Mouse (Mus musculus): ENCODE measurements around the gene AC161166.1.

Gene AC161166.1

GRCm38 (mm10) chr7:24512355-24512754 is at the start of gene AC161166.1:
Gene AC161166.1, minus strand, starts transcription at chr7:24512455.
- no peak for DNase-seq (ENCODE audit: low read depth)

GRCm38 (mm10) chr7:24561450-24561849 is 49.2 kb upstream of the AC161166.1 start:
- DNase-seq (ENCODE audit: low read depth): no peak

DNA sequence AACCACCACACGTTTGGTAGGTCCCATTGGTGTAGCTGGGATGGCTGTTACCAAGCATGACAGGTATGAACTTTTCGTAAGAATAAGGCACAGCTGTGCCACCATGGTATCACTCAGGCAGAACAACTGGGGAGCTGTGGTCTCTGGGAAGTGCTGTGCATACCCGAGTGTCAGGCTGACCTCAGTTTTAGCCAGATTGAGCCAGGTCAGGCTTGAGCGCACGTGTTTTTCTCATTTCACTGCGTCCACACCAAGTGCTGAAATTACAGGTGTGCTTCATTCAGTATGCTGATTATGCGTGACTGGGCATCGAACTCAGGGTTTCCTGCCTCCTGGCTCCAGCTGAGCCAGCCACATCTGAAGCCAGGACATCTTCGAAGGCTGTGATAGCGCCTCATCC is 43.5 kb upstream of the AC161166.1 start:
- DNase-seq (ENCODE audit: low read depth): no peak

- DNase-seq (ENCODE audit: low read depth): no peak
These were observed 39.9 kb upstream of the AC161166.1 start for GRCm38 (mm10) chr7:24551985-24552759.

GRCm38 (mm10) chr7:24547534-24548036 is 35.3 kb upstream of the AC161166.1 start:
- peak; percentile 13 for DNase-seq (ENCODE audit: low read depth)

- peak; percentile 99 for DNase-seq (ENCODE audit: low read depth)
These were observed 34.6 kb upstream of the AC161166.1 start for GRCm38 (mm10) chr7:24546634-24547389.

GRCm38 (mm10) chr7:24546068-24546614 is 33.9 kb upstream of the AC161166.1 start, which contains the start of the genes Pinlyp and Xrcc1:
Gene Pinlyp, minus strand, starts transcription at chr7:24546118.
Gene Xrcc1, plus strand, starts transcription at chr7:24546289.
- DNase-seq (ENCODE audit: low read depth): no peak

GRCm38 (mm10) chr7:24544506-24544905 is 32.3 kb upstream of the AC161166.1 start:
- DNase-seq (ENCODE audit: low read depth): peak; percentile 67

DNA sequence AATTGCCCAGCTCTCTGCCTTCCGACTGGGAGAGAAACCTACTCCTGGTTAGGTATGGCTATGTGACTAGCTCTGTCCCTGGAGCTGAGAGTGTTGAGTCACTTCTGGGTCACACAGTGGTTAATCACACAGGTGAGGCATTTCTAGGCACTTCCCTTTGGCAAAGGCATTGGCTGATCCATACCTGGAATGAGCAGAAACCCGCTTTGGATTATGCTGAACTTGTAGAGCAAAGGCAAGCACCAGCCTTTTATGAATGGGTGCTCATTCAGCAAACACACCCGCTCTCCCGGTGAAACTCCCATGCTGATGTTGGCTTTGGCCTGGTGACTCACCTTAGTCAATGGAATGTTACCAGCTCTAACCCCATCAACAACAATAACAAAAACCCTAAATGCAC is 27.4 kb upstream of the AC161166.1 start:
- no peak for DNase-seq (ENCODE audit: low read depth)

- no peak for DNase-seq (ENCODE audit: low read depth)
These were observed 26.4 kb upstream of the AC161166.1 start for GRCm38 (mm10) chr7:24538701-24539100.

DNA sequence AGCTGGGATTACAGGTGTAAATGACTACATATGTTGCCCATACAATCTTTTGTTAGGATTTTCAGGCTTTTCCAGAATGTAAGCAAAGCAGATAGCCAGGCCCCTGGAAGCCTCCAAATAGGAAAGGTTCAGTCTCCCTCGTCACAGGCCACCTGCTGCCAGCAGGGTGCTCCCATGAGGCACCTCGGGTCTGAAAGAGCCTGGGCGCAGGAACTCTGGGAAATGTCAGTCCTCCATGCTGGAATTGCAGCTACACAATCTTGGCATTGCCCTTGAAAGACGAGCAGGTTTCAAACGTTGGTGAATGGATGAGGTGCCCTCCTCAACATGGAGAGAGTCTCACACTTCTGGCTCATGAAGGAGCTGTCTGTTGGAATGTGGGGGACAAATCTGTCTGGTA is 25.9 kb upstream of the AC161166.1 start:
- DNase-seq (ENCODE audit: low read depth): no peak

- DNase-seq (ENCODE audit: low read depth): no peak
These were observed 25.3 kb upstream of the AC161166.1 start for GRCm38 (mm10) chr7:24537591-24537990.

- DNase-seq (ENCODE audit: low read depth): no peak
These were observed 24.8 kb upstream of the AC161166.1 start for GRCm38 (mm10) chr7:24537081-24537480.

- no peak for DNase-seq (ENCODE audit: low read depth)
These were observed 22.0 kb upstream of the AC161166.1 start for GRCm38 (mm10) chr7:24534301-24534700.

- DNase-seq (ENCODE audit: low read depth): no peak
These were observed 21.6 kb upstream of the AC161166.1 start for GRCm38 (mm10) chr7:24533806-24534205.

DNA sequence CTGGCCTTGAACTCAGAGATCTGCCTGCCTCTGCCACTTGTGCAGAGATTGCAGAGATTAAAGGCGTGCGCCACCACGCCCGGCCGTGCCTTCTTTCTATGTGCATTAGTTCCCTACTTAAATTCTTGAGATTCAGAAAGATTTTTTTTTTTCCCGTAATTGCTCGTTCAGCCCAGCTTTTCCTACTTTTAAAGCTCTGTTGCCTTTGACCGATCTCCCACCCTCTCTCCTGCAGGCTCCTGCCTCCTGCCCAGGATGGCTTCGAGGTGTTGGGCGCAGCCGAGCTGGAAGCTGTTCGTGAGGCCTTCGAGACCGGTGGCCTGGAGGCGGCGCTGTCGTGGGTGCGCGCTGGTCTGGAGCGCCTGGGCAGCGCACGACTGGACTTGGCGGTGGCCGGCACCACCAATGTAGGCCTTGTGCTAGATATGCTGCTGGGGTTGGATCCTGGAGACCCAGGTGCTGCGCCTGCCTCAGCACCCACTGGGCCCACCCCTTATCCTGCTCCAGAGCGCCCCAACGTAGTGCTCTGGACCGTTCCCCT is 20.8 kb upstream of the AC161166.1 start:
- DNase-seq (ENCODE audit: low read depth): no peak

GRCm38 (mm10) chr7:24531211-24531971 is 19.1 kb upstream of the AC161166.1 start:
- peak; percentile 72 for DNase-seq (ENCODE audit: low read depth)

GRCm38 (mm10) chr7:24530062-24530931 is 18.0 kb upstream of the AC161166.1 start, which contains the start of gene Irgq:
Gene Irgq, plus strand, starts transcription at chr7:24530689.
- peak; percentile 100 for DNase-seq (ENCODE audit: low read depth)

GRCm38 (mm10) chr7:24529580-24529979 is 17.3 kb upstream of the AC161166.1 start:
- DNase-seq (ENCODE audit: low read depth): no peak

- no peak for DNase-seq (ENCODE audit: low read depth)
These were observed 16.6 kb upstream of the AC161166.1 start for GRCm38 (mm10) chr7:24528861-24529260.

All from induced T-regulatory cell, adult 2 months (primary cell).